Mouse (Mus musculus) G1E (cell line): ENCODE measurements at regions not wholly inside any gene's neighbourhood (a gene's known extent, or its start where the extent isn't known, plus 50 kb on each side); places are given as distances from the start of the nearest gene placed in this dataset.

ENCODE experiments used
- ATAC-seq: 2 replicates; pipeline ENCODE4 v1.8.0; 2016; ENCODE audit warnings: mild to moderate bottlenecking; ENCODE audit not compliant: insufficient number of reproducible peaks, poor library complexity, low FRiP score, severe bottlenecking; ENCODE audit errors: extremely low read depth
- DNase-seq: peaks from one replicate; pipeline ENCODE4 v3.0.0; 2012; ENCODE audit warnings: low spot score
- H3K27me3 ChIP-seq: 2 replicates; pipeline ENCODE4 v1.6.1; 2012; ENCODE audit warnings: mild to moderate bottlenecking, low read length, inconsistent platforms; ENCODE audit not compliant: insufficient read depth
- H3K36me3 ChIP-seq: replicated peaks from 2 replicates; pipeline ENCODE3; 2012; ENCODE audit warnings: mild to moderate bottlenecking, inconsistent platforms
- H3K4me1 ChIP-seq: 2 replicates; pipeline ENCODE4 v1.6.1; 2012; ENCODE audit warnings: low read depth, low read length, inconsistent platforms, mixed read lengths; ENCODE audit not compliant: insufficient read depth
- H3K4me3 ChIP-seq: 2 replicates; pipeline ENCODE4 v1.5.1; 2012; ENCODE audit warnings: low read depth, mild to moderate bottlenecking, inconsistent platforms, low read length, moderate library complexity, mixed read lengths
- H3K9me3 ChIP-seq: replicated peaks from 2 replicates; pipeline ENCODE4 v1.6.1; 2012; ENCODE audit warnings: inconsistent platforms
- CTCF ChIP-seq: IDR thresholded peaks from 2 replicates; pipeline ENCODE4 v1.5.1; 2012; ENCODE audit warnings: low read depth, low read length, inconsistent platforms, mixed read lengths
- GATA1 ChIP-seq: IDR thresholded peaks from 2 replicates; pipeline ENCODE4 v1.6.1; 2012; ENCODE audit warnings: borderline replicate concordance, low read length, inconsistent platforms, mixed read lengths
- GATA2 ChIP-seq: IDR thresholded peaks from 2 replicates; pipeline ENCODE4 v1.6.1; 2012; ENCODE audit warnings: low read depth, low read length, inconsistent platforms, borderline replicate concordance
- POLR2AphosphoS5 ChIP-seq: IDR thresholded peaks from 2 replicates; pipeline ENCODE4 v1.6.1; 2012; ENCODE audit warnings: low read depth, low read length, inconsistent platforms; ENCODE audit not compliant: insufficient replicate concordance
- TAL1 ChIP-seq: conservative IDR thresholded peaks from 2 replicates; pipeline ENCODE4 v1.6.1; 2012; ENCODE audit warnings: low read depth, low read length, inconsistent platforms, mixed read lengths

DNA sequence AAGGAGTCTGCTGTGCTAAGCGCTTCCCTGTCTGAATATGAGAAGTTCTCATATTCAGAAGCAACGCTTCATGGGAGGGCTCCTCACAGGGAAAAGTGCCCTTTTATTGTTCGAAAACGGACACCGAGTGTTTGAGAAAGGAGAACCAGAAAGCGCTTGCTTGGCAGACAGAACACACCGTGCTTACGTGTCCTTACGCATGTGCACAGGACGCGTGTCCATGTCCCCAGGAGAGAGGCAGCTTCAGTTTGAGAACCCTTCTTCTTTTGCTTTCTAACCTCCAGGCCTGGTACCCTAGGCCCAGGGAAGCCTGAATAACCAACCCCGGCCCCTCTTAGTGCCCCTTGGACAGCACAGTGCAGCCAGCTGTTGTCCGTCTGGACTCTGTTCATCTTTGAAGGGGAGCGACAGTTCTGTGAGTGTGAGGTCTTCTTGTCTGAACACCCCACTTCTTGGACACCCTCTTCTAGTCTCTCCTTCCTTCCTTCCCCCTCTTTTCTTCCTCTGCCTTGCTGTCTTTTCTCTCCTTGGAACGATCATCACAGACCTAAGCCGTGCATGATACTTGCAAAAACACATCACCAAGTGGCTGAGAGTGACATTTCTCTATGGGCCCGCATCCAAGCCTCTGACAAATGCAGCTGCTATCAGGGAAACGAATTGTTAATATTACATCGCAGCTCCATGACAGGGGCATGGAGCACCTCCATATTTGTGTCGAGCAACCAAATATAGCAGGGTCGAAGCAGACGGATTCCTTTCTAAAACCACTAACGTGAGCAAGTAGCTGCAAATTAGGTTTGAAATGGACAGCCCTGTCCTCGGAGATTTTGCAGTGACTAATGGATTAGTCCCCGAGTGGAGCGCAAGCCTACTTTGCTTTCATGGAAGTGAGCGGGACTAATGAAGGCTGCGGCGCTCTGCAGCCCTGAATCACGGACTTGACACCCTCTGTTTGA is 149.9 kb upstream of the Sulf2 start:
- peaks cover 84% of the 10 kb centered on the region for H3K9me3 ChIP-seq
- ATAC-seq (no peak), DNase-seq (no peak)
- H3K4me1 ChIP-seq: no peaks in the 10 kb centered on the region
- no peaks in the 10 kb centered on the region for H3K36me3 ChIP-seq
- no peaks in the 10 kb centered on the region for H3K27me3 ChIP-seq
- H3K4me3 ChIP-seq: no peak overlapping the region
- no peak for TF ChIP-seq POLR2AphosphoS5
- no peak for TF ChIP-seq CTCF
- TF ChIP-seq GATA2: no peak
- TF ChIP-seq TAL1: no peak
- no peak for TF ChIP-seq GATA1

GRCm38 (mm10) chr2:166303854-166304253 is 148.4 kb upstream of the Sulf2 start:
- Histone ChIP-seq H3K9me3 (peaks cover 84% of the 10 kb centered on the region), H3K27me3 (no peaks in the 10 kb centered on the region), H3K4me1 (no peaks in the 10 kb centered on the region), H3K4me3 (no peak overlapping the region), H3K36me3 (no peaks in the 10 kb centered on the region)
- DNase-seq (no peak), ATAC-seq (no peak)
- TF ChIP-seq POLR2AphosphoS5 (no peak), GATA2 (no peak), CTCF (no peak), GATA1 (no peak), TAL1 (no peak)

GRCm38 (mm10) chr2:166301161-166301560 is 145.7 kb upstream of the Sulf2 start:
- no peak for DNase-seq
- Histone ChIP-seq H3K4me3 (no peak overlapping the region), H3K27me3 (no peaks in the 10 kb centered on the region), H3K9me3 (peaks cover 78% of the 10 kb centered on the region), H3K4me1 (no peaks in the 10 kb centered on the region), H3K36me3 (no peaks in the 10 kb centered on the region)
- no peak for TF ChIP-seq GATA2
- TF ChIP-seq TAL1: no peak
- TF ChIP-seq POLR2AphosphoS5: no peak
- TF ChIP-seq CTCF: no peak
- TF ChIP-seq GATA1: no peak
- no peak for ATAC-seq

DNA sequence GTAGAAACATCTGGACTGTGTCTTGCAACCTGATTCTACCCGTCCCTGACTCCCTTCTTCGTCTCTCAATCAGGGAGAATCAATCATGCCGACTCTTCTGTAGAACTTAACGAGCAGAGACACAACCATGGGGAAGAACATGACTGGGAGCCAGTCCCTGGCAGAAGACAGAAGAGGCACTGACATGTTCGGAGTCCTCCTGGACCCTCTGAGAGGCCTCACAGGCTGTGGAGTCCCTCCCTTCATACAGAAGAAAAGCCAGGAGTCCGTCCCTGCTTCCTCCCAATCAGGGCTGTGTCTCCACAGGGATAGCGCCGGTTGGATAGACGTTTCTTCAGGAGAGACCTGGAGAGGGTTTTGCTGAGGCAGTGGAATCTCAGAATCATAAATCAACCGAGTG is 139.2 kb upstream of the Sulf2 start:
- no peak for TF ChIP-seq POLR2AphosphoS5
- TF ChIP-seq TAL1: no peak
- TF ChIP-seq GATA1: no peak
- no peak for TF ChIP-seq GATA2
- TF ChIP-seq CTCF: no peak
- no peaks in the 10 kb centered on the region for H3K36me3 ChIP-seq
- ATAC-seq (no peak), DNase-seq (no peak)
- H3K4me1 ChIP-seq: no peaks in the 10 kb centered on the region
- peaks cover 72% of the 10 kb centered on the region for H3K9me3 ChIP-seq
- H3K4me3 ChIP-seq: no peak overlapping the region
- no peaks in the 10 kb centered on the region for H3K27me3 ChIP-seq

- Histone ChIP-seq H3K4me3 (no peak overlapping the region), H3K4me1 (no peaks in the 10 kb centered on the region), H3K36me3 (no peaks in the 10 kb centered on the region), H3K27me3 (no peaks in the 10 kb centered on the region), H3K9me3 (peaks cover 69% of the 10 kb centered on the region)
- DNase-seq (no peak), ATAC-seq (no peak)
- TF ChIP-seq GATA1: no peak
- TF ChIP-seq POLR2AphosphoS5: no peak
- TF ChIP-seq TAL1: no peak
- TF ChIP-seq CTCF: no peak
- TF ChIP-seq GATA2: no peak
These were observed 137.5 kb upstream of the Sulf2 start for GRCm38 (mm10) chr2:166292987-166293386.

DNA sequence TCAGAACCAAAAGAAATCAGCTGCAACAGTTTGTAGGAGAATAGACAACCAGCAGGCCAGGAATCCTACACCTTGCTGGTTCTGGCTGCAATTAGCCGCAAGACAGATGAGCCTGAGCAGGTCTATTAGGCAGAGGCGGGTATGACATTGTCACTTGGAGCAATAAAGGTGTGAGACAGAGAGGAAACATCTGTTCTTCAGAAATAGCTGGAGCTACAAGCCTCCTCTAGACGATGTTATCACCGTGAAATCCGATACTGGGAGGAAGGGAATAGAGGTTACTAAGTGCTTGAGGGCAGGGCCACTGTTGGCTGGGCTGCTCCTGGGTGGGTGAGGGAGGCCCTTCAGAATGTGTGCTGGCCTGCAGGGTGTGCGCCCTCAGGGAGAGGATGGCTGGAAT is 135.8 kb upstream of the Sulf2 start:
- H3K36me3 ChIP-seq: no peaks in the 10 kb centered on the region
- H3K27me3 ChIP-seq: no peaks in the 10 kb centered on the region
- ATAC-seq: no peak
- peaks cover 77% of the 10 kb centered on the region for H3K9me3 ChIP-seq
- TF ChIP-seq GATA1: no peak
- no peak for TF ChIP-seq GATA2
- TF ChIP-seq TAL1: no peak
- TF ChIP-seq CTCF: no peak
- no peak for TF ChIP-seq POLR2AphosphoS5
- no peak overlapping the region for H3K4me3 ChIP-seq
- H3K4me1 ChIP-seq: no peaks in the 10 kb centered on the region
- no peak for DNase-seq
